Mouse (Mus musculus) liver, embryonic 14.5 days (tissue): ENCODE results near the gene Psph. TPM values are rescaled to one million over a fixed set of nuclear protein-coding genes. Genes with fewer than 3 reads are reported as not detected.

Experiments
- ATAC-seq: fragments of 200-750 bp; cut with Nextera tagmentation; 2 replicates; pipeline ENCODE4 v1.8.0; 2017; ENCODE audit warnings: moderate number of reproducible peaks, mild to moderate bottlenecking, moderate library complexity; ENCODE audit not compliant: insufficient read depth
- DNase-seq, 3 experiments: peaks; one replicate each; pipeline ENCODE4 v3.0.0-alpha.2; 2012 to 2013; ENCODE audit warnings: low read depth in 3 of 3, low spot score in 3 of 3
- H3K27ac ChIP-seq: fragments of 300-500 bp; sonication (generic); 2 replicates; pipeline ENCODE4 v1.5.1; 2014; ENCODE audit warnings: moderate library complexity, mild to moderate bottlenecking, control low read depth, inconsistent platforms
- H3K27me3 ChIP-seq: fragments of 300-500 bp; sonication (generic); 2 replicates; pipeline ENCODE4 v1.6.1; 2014; ENCODE audit warnings: mild to moderate bottlenecking, low read length, moderate library complexity; ENCODE audit not compliant: control insufficient read depth, insufficient read depth
- H3K36me3 ChIP-seq: fragments of 300-500 bp; sonication (generic); replicated peaks from 2 replicates; pipeline ENCODE4 v1.6.1; 2014; ENCODE audit warnings: low read depth; ENCODE audit not compliant: control insufficient read depth, insufficient read depth
- H3K4me1 ChIP-seq, 2 experiments: fragments of 200-500 bp in 1 of 2; fragments of 300-500 bp in 1 of 2; sonication (generic) in 1 of 2; replicated peaks; 2 replicates each; pipeline ENCODE4 v1.6.1; 2012 to 2014; ENCODE audit warnings: antibody characterized with exemption in 1 of 2, inconsistent platforms in 1 of 2, low read length in 1 of 2; ENCODE audit not compliant: control insufficient read depth in 2 of 2, insufficient read depth in 2 of 2
- H3K4me2 ChIP-seq: fragments of 300-500 bp; sonication (generic); 2 replicates; pipeline ENCODE4 v1.6.1; 2014; ENCODE audit warnings: low read depth, mild to moderate bottlenecking, control low read depth, moderate library complexity
- H3K4me3 ChIP-seq, 2 experiments: fragments of 200-500 bp in 1 of 2; fragments of 300-500 bp in 1 of 2; sonication (generic) in 1 of 2; 2 replicates each; pipeline ENCODE4 v1.5.1; 2012 to 2014; ENCODE audit warnings: low read depth in 2 of 2, low read length in 2 of 2, mild to moderate bottlenecking in 2 of 2, control low read depth in 1 of 2, inconsistent platforms in 1 of 2, moderate library complexity in 1 of 2; ENCODE audit not compliant: insufficient read depth in 1 of 2
- H3K9ac ChIP-seq: fragments of 300-500 bp; sonication (generic); replicated peaks from 2 replicates; pipeline ENCODE4 v1.6.1; 2014; ENCODE audit warnings: mild to moderate bottlenecking, control low read depth, moderate library complexity
- H3K9me3 ChIP-seq: fragments of 300-500 bp; sonication (generic); 2 replicates; pipeline ENCODE4 v1.6.1; 2016; ENCODE audit warnings: low read length, mixed read lengths; ENCODE audit not compliant: control insufficient read depth
- CTCF ChIP-seq: IDR thresholded peaks from 2 replicates; pipeline ENCODE4 v1.5.1; 2016; ENCODE audit warnings: antibody characterized with exemption, low read depth, control low read depth
- EP300 ChIP-seq: IDR thresholded peaks from 2 replicates; pipeline ENCODE4 v1.6.1; 2016; ENCODE audit warnings: antibody characterized with exemption, low read depth
- WGBS: fragments of 180-500 bp; shearing (Covaris S2); extraction: QIAGEN DNeasy Blood & Tissue Kit; methylation state at CpG from one replicate; pipeline ENCODE4 v1.1.7; 2014; ENCODE audit not compliant: insufficient replicate concordance; 5-methylcytosine and 5-hydroxymethylcytosine counted together
- polyA plus RNA-seq, 2 experiments: library from polyadenylated mRNA; depleted of rRNA in 1 of 2; stranded (reverse) in 1 of 2; unstranded in 1 of 2; fragments of >200 nt; fragmentation: Nextera tagmentation in 1 of 2; extraction: Ambion mirVana in 1 of 2; gene quantifications; 2 replicates each; pipeline versions ENCODE4 v1.2.1 to v1.2.3; 2012 to 2014

The Psph gene
- polyA plus RNA-seq, 2 experiments, result 33.6 to 75.5 TPM

DNA sequence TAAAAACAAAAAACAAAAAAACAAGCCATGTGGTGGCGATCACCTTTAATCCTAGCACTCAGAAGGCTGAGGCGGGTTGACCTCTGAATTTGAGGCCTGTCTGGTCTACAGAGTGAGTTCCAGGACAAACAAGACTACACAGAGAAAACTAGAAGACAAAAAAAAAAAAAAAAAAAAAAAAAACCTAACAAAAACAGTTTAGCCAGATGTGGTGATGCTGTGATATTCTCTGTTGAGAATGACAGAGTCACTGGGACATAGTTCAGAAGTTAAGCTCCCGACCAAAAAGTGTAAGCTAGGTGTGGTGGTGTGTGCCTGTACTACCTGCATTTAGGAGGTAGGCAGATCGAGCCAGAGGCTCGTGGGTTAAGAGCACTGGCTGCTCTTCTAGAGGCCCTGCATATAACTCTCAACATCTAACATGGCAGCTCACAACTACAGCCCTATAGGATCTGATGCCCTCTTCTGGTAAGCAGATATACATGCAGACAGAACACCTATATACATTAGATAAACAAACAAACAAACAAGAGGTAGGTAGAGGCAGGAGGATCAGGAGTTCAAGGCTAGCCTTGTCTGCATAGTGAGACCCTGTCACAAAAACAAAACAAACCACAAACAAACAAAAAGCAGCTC is 1.9 kb downstream of the Psph start:
- peaks cover 22% of the 10 kb centered on the region for H3K36me3 ChIP-seq
- H3K9me3 ChIP-seq, result no peaks in the 10 kb centered on the region
- ATAC-seq (no peak), DNase-seq (no peak)
- peak overlapping the region; percentile 89; the same call in 1 of the 2 replicates for H3K4me2 ChIP-seq
- H3K9ac ChIP-seq, result no peak overlapping the region
- 73% methylated on average over 5 of the region's 5 CpGs for WGBS
- TF ChIP-seq CTCF (peak; percentile 35), EP300 (no peak)
- H3K27me3 ChIP-seq, result no peaks in the 10 kb centered on the region
- H3K4me1 ChIP-seq, result peaks cover 8 to 20% of the 10 kb centered on the region in 2 experiments
- no peak overlapping the region for H3K27ac ChIP-seq
- H3K4me3 ChIP-seq, result no peak overlapping the region

DNA sequence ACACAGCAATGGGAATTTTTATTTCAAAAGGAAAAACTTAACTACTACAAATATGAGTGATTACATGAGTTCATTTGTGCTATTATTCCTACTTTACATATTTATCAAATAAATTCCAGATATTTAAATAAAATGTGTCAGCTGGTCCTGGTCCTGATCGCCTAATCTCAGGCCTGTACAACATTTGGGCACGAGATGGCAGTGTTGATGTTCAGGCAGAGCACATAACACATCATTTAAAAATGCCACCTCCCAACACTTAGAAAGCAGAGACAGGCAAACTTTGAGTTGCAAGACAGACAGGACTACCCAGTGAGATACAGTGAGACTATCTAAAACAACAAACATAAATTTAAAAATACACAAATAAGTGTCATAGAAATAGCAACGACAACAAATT is 5.0 kb downstream of the Psph start:
- Histone ChIP-seq H3K36me3 (no peaks in the 10 kb centered on the region), H3K27me3 (no peaks in the 10 kb centered on the region), H3K4me2 (no peak overlapping the region), H3K4me1 (peaks cover 10 to 14% of the 10 kb centered on the region in 2 experiments), H3K27ac (no peak overlapping the region), H3K9ac (no peak overlapping the region), H3K9me3 (no peaks in the 10 kb centered on the region), H3K4me3 (no peak overlapping the region)
- 37% methylated on average over 3 of the region's 3 CpGs for WGBS
- ATAC-seq, result no peak
- TF ChIP-seq EP300, result no peak
- TF ChIP-seq CTCF, result peak; percentile 68
- DNase-seq, result peak in 1 of 3 experiments; percentile 33

- WGBS, result 82% methylated on average over 3 of the region's 3 CpGs
- peak; percentile 29; the same call in 1 of the 2 replicates for TF ChIP-seq CTCF
- TF ChIP-seq EP300, result no peak
- Histone ChIP-seq H3K4me1 (peaks cover 7% of the 10 kb centered on the region in 2 experiments; a peak in 2 of 4 replicates), H3K9ac (no peak overlapping the region), H3K4me2 (no peak overlapping the region), H3K27ac (no peak overlapping the region), H3K4me3 (no peak overlapping the region), H3K27me3 (no peaks in the 10 kb centered on the region), H3K36me3 (no peaks in the 10 kb centered on the region), H3K9me3 (no peaks in the 10 kb centered on the region)
- no peak for ATAC-seq
- DNase-seq, result no peak
These were observed 7.1 kb downstream of the Psph start for GRCm38 (mm10) chr5:129780131-129780530.

DNA sequence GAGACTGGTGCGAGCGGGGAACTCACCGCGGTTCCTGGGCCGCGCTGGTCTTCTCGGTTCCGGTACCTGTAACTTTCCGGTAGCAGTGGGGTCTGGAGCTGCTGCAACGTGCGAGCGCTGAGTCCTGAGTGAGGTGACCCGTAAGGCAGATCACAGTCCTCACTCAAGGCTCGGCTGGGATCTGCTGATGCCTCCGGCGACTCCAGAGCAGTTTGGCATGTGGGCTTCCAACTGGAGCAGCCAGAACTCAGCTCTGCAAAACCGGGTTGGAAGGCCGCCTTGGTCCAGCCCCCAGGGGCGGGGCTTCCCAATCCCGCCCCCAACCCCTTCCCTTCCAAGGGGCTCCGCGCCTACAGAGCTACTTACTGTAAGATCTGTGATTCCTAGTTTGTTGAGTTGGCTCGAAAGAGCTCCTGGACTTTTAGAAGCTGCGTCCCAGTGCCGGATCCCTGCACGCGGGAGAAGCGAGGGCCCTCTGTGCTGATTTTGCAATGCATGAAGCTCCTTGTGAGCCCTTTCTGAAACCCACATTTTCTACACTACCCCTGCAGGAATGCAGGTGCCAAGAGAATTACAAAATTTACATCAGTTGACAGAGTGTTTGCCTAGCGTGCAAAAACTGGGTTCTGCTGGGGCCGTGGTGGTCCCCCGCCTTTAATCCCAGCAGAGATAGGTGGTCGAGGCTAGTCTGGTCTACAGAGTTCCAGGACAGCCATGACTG is 8.1 kb downstream of the Psph start:
- peak overlapping the region; percentile 81 for H3K9ac ChIP-seq
- ATAC-seq (peak; percentile 78), DNase-seq (peak in 2 of 3 experiments; percentile 62 to 66)
- H3K27me3 ChIP-seq, result no peaks in the 10 kb centered on the region
- peak overlapping the region; percentile 78 to 80 for H3K4me3 ChIP-seq
- WGBS, result 2% methylated on average over 32 of the region's 32 CpGs
- no peaks in the 10 kb centered on the region for H3K36me3 ChIP-seq
- H3K9me3 ChIP-seq, result no peaks in the 10 kb centered on the region
- TF ChIP-seq CTCF, result no peak
- H3K4me1 ChIP-seq, result peaks cover 7% of the 10 kb centered on the region in 2 experiments; a peak in 2 of 4 replicates
- H3K4me2 ChIP-seq, result peak overlapping the region; percentile 91
- H3K27ac ChIP-seq, result peak overlapping the region; percentile 44; the same call in 1 of the 2 replicates

- Histone ChIP-seq H3K27me3 (no peaks in the 10 kb centered on the region), H3K36me3 (no peaks in the 10 kb centered on the region), H3K9me3 (no peaks in the 10 kb centered on the region), H3K4me1 (peaks cover 7% of the 10 kb centered on the region in 2 experiments; a peak in 2 of 4 replicates), H3K9ac (peak overlapping the region; percentile 81), H3K4me3 (peak overlapping the region; percentile 78 to 80), H3K27ac (peak overlapping the region; percentile 44; the same call in 1 of the 2 replicates), H3K4me2 (peak overlapping the region; percentile 91)
- TF ChIP-seq CTCF, result no peak
- TF ChIP-seq EP300, result no peak
- DNase-seq, result peak in 1 of 3 experiments; percentile 24
- WGBS, result 29% methylated on average over 11 of the region's 11 CpGs
- no peak; the same call in 1 of the 2 replicates for ATAC-seq
These were observed 8.8 kb downstream of the Psph start for GRCm38 (mm10) chr5:129778348-129778995.
